Mouse (Mus musculus): ENCODE measurements at regions not wholly inside any gene's neighbourhood (a gene's known extent, or its start where the extent isn't known, plus 50 kb on each side); places are given as distances from the start of the nearest gene placed in this dataset.

GRCm38 (mm10) chr2:34042336-34042735 is 154.6 kb upstream of the Mvb12b start:
- no peak for DNase-seq (ENCODE audit: low spot score in 2 of 2)

- DNase-seq (ENCODE audit: low spot score in 2 of 2): no peak
Measured at GRCm38 (mm10) chr2:34038982-34039381, 151.2 kb upstream of the Mvb12b start.

GRCm38 (mm10) chr2:34033212-34033611 is 145.5 kb upstream of the Mvb12b start:
- DNase-seq (ENCODE audit: low spot score in 2 of 2): no peak

- DNase-seq (ENCODE audit: low spot score in 2 of 2): no peak
Measured at GRCm38 (mm10) chr2:34031421-34031820, 143.7 kb upstream of the Mvb12b start.

- DNase-seq (ENCODE audit: low spot score in 2 of 2): peak in 1 of 2 experiments; percentile 34
Measured at GRCm38 (mm10) chr2:34031001-34031412, 143.3 kb upstream of the Mvb12b start.

- DNase-seq (ENCODE audit: low spot score in 2 of 2): peak; percentile 7 to 19
Measured at GRCm38 (mm10) chr2:34027445-34027844, 139.7 kb upstream of the Mvb12b start.

- no peak for DNase-seq (ENCODE audit: low spot score in 2 of 2)
Measured at GRCm38 (mm10) chr2:34026566-34027360, 139.0 kb upstream of the Mvb12b start.

GRCm38 (mm10) chr2:34025715-34026360 is 138.1 kb upstream of the Mvb12b start:
- DNase-seq (ENCODE audit: low spot score in 2 of 2): peak; percentile 25 to 47

GRCm38 (mm10) chr2:34017142-34017453 is 129.4 kb upstream of the Mvb12b start:
- DNase-seq (ENCODE audit: low spot score in 2 of 2): no peak

GRCm38 (mm10) chr2:34016350-34017141 is 128.8 kb upstream of the Mvb12b start:
- no peak for DNase-seq (ENCODE audit: low spot score in 2 of 2)

GRCm38 (mm10) chr2:34015640-34015995 is 127.9 kb upstream of the Mvb12b start:
- no peak for DNase-seq (ENCODE audit: low spot score in 2 of 2)

GRCm38 (mm10) chr2:34014868-34015639 is 127.3 kb upstream of the Mvb12b start:
- no peak for DNase-seq (ENCODE audit: low spot score in 2 of 2)

GRCm38 (mm10) chr2:34010166-34010565 is 122.4 kb upstream of the Mvb12b start:
- DNase-seq (ENCODE audit: low spot score in 2 of 2): no peak

- no peak for DNase-seq (ENCODE audit: low spot score in 2 of 2)
Measured at GRCm38 (mm10) chr2:34007916-34008315, 120.2 kb upstream of the Mvb12b start.

- DNase-seq (ENCODE audit: low spot score in 2 of 2): no peak
Measured at GRCm38 (mm10) chr2:33997106-33997505, 109.4 kb upstream of the Mvb12b start.

GRCm38 (mm10) chr2:33996331-33996730 is 108.6 kb upstream of the Mvb12b start:
- DNase-seq (ENCODE audit: low spot score in 2 of 2): no peak

GRCm38 (mm10) chr2:33991299-33991698 is 103.6 kb upstream of the Mvb12b start:
- DNase-seq (ENCODE audit: low spot score in 2 of 2): no peak

GRCm38 (mm10) chr2:33990711-33991110 is 103.0 kb upstream of the Mvb12b start:
- no peak for DNase-seq (ENCODE audit: low spot score in 2 of 2)

GRCm38 (mm10) chr2:33989555-33990370 is 102.0 kb upstream of the Mvb12b start:
- DNase-seq (ENCODE audit: low spot score in 2 of 2): peak in 1 of 2 experiments; percentile 33

- peak; percentile 56 to 65 for DNase-seq (ENCODE audit: low spot score in 2 of 2)
Measured at GRCm38 (mm10) chr2:33986420-33986819, 98.7 kb upstream of the Mvb12b start.

GRCm38 (mm10) chr2:33985316-33985715 is 97.6 kb upstream of the Mvb12b start:
- peak in 1 of 2 experiments; percentile 32 for DNase-seq (ENCODE audit: low spot score in 2 of 2)
